Mouse (Mus musculus) E14TG2a.4 (cell line): ENCODE results near the gene Ccar1.

ENCODE experiments used
- H3K27me3 ChIP-seq: 2 replicates; pipeline ENCODE4 v1.6.1; 2014; ENCODE audit warnings: low read length, control low read depth; ENCODE audit not compliant: insufficient read depth
- H3K36me3 ChIP-seq: 2 replicates; pipeline ENCODE4 v1.6.1; 2014; ENCODE audit warnings: low read length, control low read depth; ENCODE audit not compliant: insufficient read depth
- H3K4me1 ChIP-seq: replicated peaks from 2 replicates; pipeline ENCODE4 v1.6.1; 2014; ENCODE audit warnings: low read depth, low read length, control low read depth
- H3K4me3 ChIP-seq: replicated peaks from 2 replicates; pipeline ENCODE4 v1.5.1; 2014; ENCODE audit warnings: mild to moderate bottlenecking, low read length
- H3K9me3 ChIP-seq: 2 replicates; pipeline ENCODE4 v1.6.1; 2014; ENCODE audit warnings: low read length, control low read depth
- CTCF ChIP-seq: conservative IDR thresholded peaks from 2 replicates; pipeline ENCODE4 v1.5.1; 2014; ENCODE audit warnings: low read length
- NANOG ChIP-seq: IDR thresholded peaks from 2 replicates; pipeline ENCODE4 v1.6.1; 2014; ENCODE audit warnings: borderline replicate concordance, low read length, mixed read lengths
- POU5F1 ChIP-seq: IDR thresholded peaks from 2 replicates; pipeline ENCODE4 v1.6.1; 2014; ENCODE audit warnings: low read length, borderline replicate concordance

The Ccar1 gene

GRCm38 (mm10) chr10:62792177-62793090 lies at the start of gene Ccar1:
Gene Ccar1 (minus strand): TSS chr10:62792286.
- peaks cover 31% of the 10 kb centered on the region for H3K36me3 ChIP-seq
- TF ChIP-seq CTCF, result no peak
- no peak for TF ChIP-seq POU5F1
- no peak for TF ChIP-seq NANOG
- peaks cover 58% of the 10 kb centered on the region for H3K4me1 ChIP-seq
- H3K27me3 ChIP-seq, result no peaks in the 10 kb centered on the region
- H3K9me3 ChIP-seq, result no peaks in the 10 kb centered on the region
- H3K4me3 ChIP-seq, result peak within 1 kb of the TSS; percentile 92

- TF ChIP-seq POU5F1 (no peak), CTCF (no peak), NANOG (no peak)
Observed at GRCm38 (mm10) chr10:62840687-62841086, 48.6 kb upstream of the Ccar1 start.

GRCm38 (mm10) chr10:62837987-62838386 lies 45.9 kb upstream of the Ccar1 start:
- no peaks in the 10 kb centered on the region for H3K27me3 ChIP-seq
- no peak for TF ChIP-seq NANOG
- no peak for TF ChIP-seq POU5F1
- TF ChIP-seq CTCF, result no peak

More at GRCm38 (mm10) chr10:62840687-62841086, 48.6 kb upstream of the Ccar1 start:
- Histone ChIP-seq H3K4me1 (peaks cover 96% of the 10 kb centered on the region), H3K27me3 (no peaks in the 10 kb centered on the region), H3K9me3 (no peaks in the 10 kb centered on the region), H3K4me3 (no peak overlapping the region), H3K36me3 (peaks cover 99% of the 10 kb centered on the region)

GRCm38 (mm10) chr10:62832783-62833182 lies 40.7 kb upstream of the Ccar1 start:
- TF ChIP-seq CTCF, result no peak
- TF ChIP-seq NANOG, result no peak
- peaks cover 100% of the 10 kb centered on the region for H3K36me3 ChIP-seq
- peaks cover 95% of the 10 kb centered on the region for H3K4me1 ChIP-seq
- H3K27me3 ChIP-seq, result no peaks in the 10 kb centered on the region
- H3K4me3 ChIP-seq, result no peak overlapping the region
- no peaks in the 10 kb centered on the region for H3K9me3 ChIP-seq

More at GRCm38 (mm10) chr10:62837987-62838386, 45.9 kb upstream of the Ccar1 start:
- Histone ChIP-seq H3K9me3 (no peaks in the 10 kb centered on the region), H3K4me1 (peaks cover 96% of the 10 kb centered on the region), H3K4me3 (no peak overlapping the region), H3K36me3 (peaks cover 99% of the 10 kb centered on the region)

GRCm38 (mm10) chr10:62831546-62831945 lies 39.5 kb upstream of the Ccar1 start:
- H3K9me3 ChIP-seq, result no peaks in the 10 kb centered on the region

GRCm38 (mm10) chr10:62824474-62824873 lies 32.4 kb upstream of the Ccar1 start:
- no peak overlapping the region for H3K4me3 ChIP-seq
- TF ChIP-seq POU5F1, result no peak
- no peak for TF ChIP-seq NANOG
- TF ChIP-seq CTCF, result no peak
- H3K27me3 ChIP-seq, result no peaks in the 10 kb centered on the region
- H3K4me1 ChIP-seq, result peaks cover 69% of the 10 kb centered on the region
- peaks cover 100% of the 10 kb centered on the region for H3K36me3 ChIP-seq
- H3K9me3 ChIP-seq, result no peaks in the 10 kb centered on the region

More at GRCm38 (mm10) chr10:62831546-62831945, 39.5 kb upstream of the Ccar1 start:
- Histone ChIP-seq H3K36me3 (peaks cover 100% of the 10 kb centered on the region), H3K27me3 (no peaks in the 10 kb centered on the region), H3K4me3 (no peak overlapping the region), H3K4me1 (peaks cover 94% of the 10 kb centered on the region)
- TF ChIP-seq CTCF (no peak), POU5F1 (no peak), NANOG (no peak)

GRCm38 (mm10) chr10:62823431-62823830 lies 31.3 kb upstream of the Ccar1 start:
- H3K36me3 ChIP-seq, result peaks cover 100% of the 10 kb centered on the region
- H3K4me1 ChIP-seq, result peaks cover 60% of the 10 kb centered on the region
- no peaks in the 10 kb centered on the region for H3K27me3 ChIP-seq
- TF ChIP-seq POU5F1 (no peak), CTCF (no peak), NANOG (no peak)
- H3K4me3 ChIP-seq, result no peak overlapping the region
- H3K9me3 ChIP-seq, result no peaks in the 10 kb centered on the region

GRCm38 (mm10) chr10:62810010-62810409 lies 17.9 kb upstream of the Ccar1 start:
- no peak for TF ChIP-seq NANOG
- no peak for TF ChIP-seq CTCF
- no peak for TF ChIP-seq POU5F1
- Histone ChIP-seq H3K4me3 (no peak overlapping the region), H3K4me1 (peaks cover 26% of the 10 kb centered on the region), H3K36me3 (peaks cover 100% of the 10 kb centered on the region), H3K9me3 (no peaks in the 10 kb centered on the region), H3K27me3 (no peaks in the 10 kb centered on the region)

- H3K4me1 ChIP-seq, result peaks cover 23% of the 10 kb centered on the region
Observed at GRCm38 (mm10) chr10:62808766-62809165, 16.7 kb upstream of the Ccar1 start.

More at GRCm38 (mm10) chr10:62808766-62809165, 16.7 kb upstream of the Ccar1 start:
- Histone ChIP-seq H3K27me3 (no peaks in the 10 kb centered on the region), H3K4me3 (no peak overlapping the region), H3K36me3 (peaks cover 97% of the 10 kb centered on the region), H3K9me3 (no peaks in the 10 kb centered on the region)
- TF ChIP-seq POU5F1, result no peak
- no peak for TF ChIP-seq CTCF
- TF ChIP-seq NANOG, result no peak
